11 mouse cellular contexts compared by ENCODE assay signal in genomic region chr5:139798168-139798900, GRCm38 (mm10). TPM values are rescaled to one million over a fixed set of nuclear protein-coding genes. Genes with fewer than 3 reads are reported as not detected.
DNase-seq lines count a peak whose midpoint lies in the region; ATAC-seq and TF ChIP-seq lines count a peak whose summit lies in the region.
"Had no signal": no experiment of that assay in that cellular context is flagged by ENCODE, and none has a peak within 500 bp of the region (broad histone marks: within the 10 kb centered on the region; RNA-seq: fewer than 3 reads in every experiment).

No protein-coding gene starts in this region.

- H3K9ac ChIP-seq in lung, postnatal 0 days (replicated peaks; ENCODE audit: low read depth), result no peak overlapping the region
- H3K9ac ChIP-seq in heart, embryonic 16.5 days (ENCODE audit: low read length), result peak overlapping the region; percentile 72
- H3K9ac ChIP-seq in liver, embryonic 13.5 days, result no peak overlapping the region
- H3K9ac ChIP-seq: liver, embryonic 15.5 days had no signal

- peak overlapping the region; percentile 94 for H3K27ac ChIP-seq in lung, postnatal 0 days (ENCODE audit: low read length)
- peak overlapping the region; percentile 98 for H3K27ac ChIP-seq in heart, embryonic 16.5 days (ENCODE audit: low read length)
- peak overlapping the region; percentile 99 for H3K27ac ChIP-seq in liver, embryonic 13.5 days

- peak overlapping the region; percentile 56 for H3K4me2 ChIP-seq in lung, postnatal 0 days (replicated peaks; ENCODE audit: low read depth, low read length)
- peak overlapping the region; percentile 52 for H3K4me2 ChIP-seq in heart, embryonic 16.5 days (ENCODE audit: low read depth, low read length)
- no peak overlapping the region for H3K4me2 ChIP-seq in liver, embryonic 13.5 days

- no peak for TF ChIP-seq EP300 in lung, postnatal 0 days (IDR thresholded peaks at IDR 0.05)

- peaks cover 22% of the 10 kb centered on the region; the same call in 1 of the 2 replicates for H3K36me3 ChIP-seq in lung, postnatal 0 days (ENCODE audit: insufficient read depth, low read length)
- H3K36me3 ChIP-seq in heart, embryonic 16.5 days (ENCODE audit: control insufficient read depth, insufficient read depth), result peaks cover 22% of the 10 kb centered on the region
- peaks cover 93% of the 10 kb centered on the region for H3K36me3 ChIP-seq in liver, embryonic 13.5 days

- H3K4me3 ChIP-seq in lung, postnatal 0 days (ENCODE audit: low read depth, low read length), result no peak overlapping the region
- peak overlapping the region; percentile 22 for H3K4me3 ChIP-seq in heart, embryonic 16.5 days (ENCODE audit: low read length)
- no peak overlapping the region for H3K4me3 ChIP-seq in liver, embryonic 13.5 days (replicated peaks)
- H3K4me3 ChIP-seq: liver, embryonic 15.5 days had no signal

- DNase-seq in lung, postnatal 0 days (ENCODE audit: low spot score), result peak; percentile 49
- no peak for DNase-seq in lung, postnatal 36 days
- no peak for DNase-seq in liver, embryonic 13.5 days
- peak; percentile 8 for DNase-seq in testis, postnatal 14 days (ENCODE audit: low spot score)
- DNase-seq in embryo, embryonic 9.5 days (ENCODE audit: extremely low spot score), result no peak
- no peak for DNase-seq in cerebellum, postnatal 36 days
- no peak for DNase-seq in embryo, embryonic 10 days (ENCODE audit: low spot score)

- peak; percentile 20 for ATAC-seq in lung, postnatal 0 days
- peak; percentile 10; the same call in 1 of the 2 replicates for ATAC-seq in heart, embryonic 16.5 days (replicated peaks; ENCODE audit: extremely low read depth, insufficient read depth, low FRiP score)
- ATAC-seq in liver, embryonic 13.5 days (ENCODE audit: low read depth), result no peak

- H3K9me3 ChIP-seq in lung, postnatal 0 days (ENCODE audit: low read length), result no peaks in the 10 kb centered on the region
- no peaks in the 10 kb centered on the region for H3K9me3 ChIP-seq in heart, embryonic 16.5 days (replicated peaks; ENCODE audit: control insufficient read depth, low read length)
- H3K9me3 ChIP-seq in liver, embryonic 13.5 days (replicated peaks), result no peaks in the 10 kb centered on the region
- H3K9me3 ChIP-seq: liver, embryonic 15.5 days had no signal

- WGBS in lung, postnatal 0 days, result 44% methylated on average over 10 of the region's 12 CpGs
- WGBS in heart, embryonic 16.5 days, result 37% methylated on average over 12 of the region's 12 CpGs
- 73% methylated on average over 12 of the region's 12 CpGs for WGBS in liver, embryonic 13.5 days (ENCODE audit: insufficient replicate concordance)

- H3K4me1 ChIP-seq in lung, postnatal 0 days (ENCODE audit: insufficient read depth, low read depth, low read length), result peaks cover 38% of the 10 kb centered on the region
- H3K4me1 ChIP-seq in heart, embryonic 16.5 days (ENCODE audit: control insufficient read depth, insufficient read depth, low read length), result peaks cover 63% of the 10 kb centered on the region
- peaks cover 96% of the 10 kb centered on the region for H3K4me1 ChIP-seq in liver, embryonic 13.5 days (replicated peaks)

- no peak for TF ChIP-seq CTCF in lung, postnatal 0 days (IDR thresholded peaks at IDR 0.05)

- no peaks in the 10 kb centered on the region for H3K27me3 ChIP-seq in lung, postnatal 0 days (replicated peaks; ENCODE audit: insufficient read depth, low read length)
- no peaks in the 10 kb centered on the region for H3K27me3 ChIP-seq in heart, embryonic 16.5 days (ENCODE audit: control insufficient read depth, insufficient read depth, low read length)
- H3K27me3 ChIP-seq in liver, embryonic 13.5 days, result no peaks in the 10 kb centered on the region
- H3K27me3 ChIP-seq: liver, embryonic 15.5 days; Patski had no signal

RNA-seq across cellular contexts. Expression of gene Mafk, which starts 7.0 kb away (rescaled TPM):
- 38.5 and 38.9 TPM in 2 replicates for polyA plus RNA-seq in lung, postnatal 0 days (2015; fragmentation: Nextera tagmentation; extraction: Ambion mirVana)
- polyA plus RNA-seq in heart, embryonic 16.5 days (2015; fragmentation: Nextera tagmentation; extraction: Ambion mirVana), result 22.1 and 24.9 TPM in 2 replicates
- 41.6 and 44.9 TPM in 2 replicates for polyA plus RNA-seq in liver, embryonic 13.5 days (2015; fragmentation: Nextera tagmentation; extraction: Ambion mirVana)

RNA-seq across cellular contexts. Expression of gene Tmem184a, which starts 21.4 kb away (rescaled TPM):
- 15.5 and 19.1 TPM in 2 replicates for polyA plus RNA-seq in lung, postnatal 0 days (2015; fragmentation: Nextera tagmentation; extraction: Ambion mirVana)
- 0.46 and 1.3 TPM in 2 replicates for polyA plus RNA-seq in heart, embryonic 16.5 days (2015; fragmentation: Nextera tagmentation; extraction: Ambion mirVana)
- polyA plus RNA-seq in liver, embryonic 13.5 days (2015; fragmentation: Nextera tagmentation; extraction: Ambion mirVana), result 0.68 and 0.89 TPM in 2 replicates
- polyA plus RNA-seq: Patski had no signal

RNA-seq across cellular contexts. Expression of gene Ints1, which starts 22.9 kb away (rescaled TPM):
- 8.6 TPM in 2 replicates for polyA plus RNA-seq in lung, postnatal 0 days (2015; fragmentation: Nextera tagmentation; extraction: Ambion mirVana)
- 16.9 and 20.2 TPM in 2 replicates for polyA plus RNA-seq in heart, embryonic 16.5 days (2015; fragmentation: Nextera tagmentation; extraction: Ambion mirVana)
- polyA plus RNA-seq in liver, embryonic 13.5 days (2015; fragmentation: Nextera tagmentation; extraction: Ambion mirVana), result 12.7 and 13.8 TPM in 2 replicates

RNA-seq across cellular contexts. Expression of gene Gm26938, which starts 27.9 kb away (rescaled TPM):
- polyA plus RNA-seq in lung, postnatal 0 days (2015; fragmentation: Nextera tagmentation; extraction: Ambion mirVana), result 0.33 TPM in 1 of 2 replicates, not detected in the other
- polyA plus RNA-seq in heart, embryonic 16.5 days (2015; fragmentation: Nextera tagmentation; extraction: Ambion mirVana), result not detected in 2 replicates
- not detected in 2 replicates for polyA plus RNA-seq in liver, embryonic 13.5 days (2015; fragmentation: Nextera tagmentation; extraction: Ambion mirVana)
- polyA plus RNA-seq: cortical plate, adult 2 months; liver, embryonic 15.5 days; Patski had no signal

RNA-seq across cellular contexts. Expression of gene Psmg3, which starts 28.4 kb away (rescaled TPM):
- polyA plus RNA-seq in lung, postnatal 0 days (2015; fragmentation: Nextera tagmentation; extraction: Ambion mirVana), result 41.1 and 45.4 TPM in 2 replicates
- 43.3 and 44.6 TPM in 2 replicates for polyA plus RNA-seq in heart, embryonic 16.5 days (2015; fragmentation: Nextera tagmentation; extraction: Ambion mirVana)
- polyA plus RNA-seq in liver, embryonic 13.5 days (2015; fragmentation: Nextera tagmentation; extraction: Ambion mirVana), result 68.7 and 70.5 TPM in 2 replicates

Comparison
In these comparisons a context has a peak if more than half of its experiments do, and no peak if none do; other contexts are left out.
1. DNase-seq: peak in lung, postnatal 0 days (single experiment) and testis, postnatal 14 days (single experiment); none in lung, postnatal 36 days (single experiment), liver, embryonic 13.5 days (single experiment), embryo, embryonic 9.5 days (single experiment), cerebellum, postnatal 36 days (0 of 2) and embryo, embryonic 10 days (single experiment).
2. Peak in every context shown above with its lines, with median percentiles within 50 percentile points of each other: H3K27ac ChIP-seq.